Mouse (Mus musculus) gastrocnemius, postnatal 10 days (tissue): ENCODE data around the gene Slc35f3. TPM values are rescaled to one million over a fixed set of nuclear protein-coding genes. Genes with fewer than 3 reads are reported as not detected.
A peak's percentile ranks its signal among the peaks of the same experiment; 100 is the strongest.
"Not testable (repeated sequence)": the region's sequence is repeated elsewhere in the genome, so short reads cannot be mapped to it uniquely, and the experiment has no call there.

ENCODE experiments used
- DNase-seq: peaks from one replicate; pipeline ENCODE4 v3.0.0; 2021; ENCODE audit warnings: mixed read lengths
- total RNA-seq, 2 experiments: library from RNA; stranded (reverse); gene quantifications; 2 replicates each; pipeline ENCODE4 v1.2.3; 2021

Slc35f3 gene
- total RNA-seq, 2 experiments from 2014 or later: 0.25 to 0.35 TPM

DNA sequence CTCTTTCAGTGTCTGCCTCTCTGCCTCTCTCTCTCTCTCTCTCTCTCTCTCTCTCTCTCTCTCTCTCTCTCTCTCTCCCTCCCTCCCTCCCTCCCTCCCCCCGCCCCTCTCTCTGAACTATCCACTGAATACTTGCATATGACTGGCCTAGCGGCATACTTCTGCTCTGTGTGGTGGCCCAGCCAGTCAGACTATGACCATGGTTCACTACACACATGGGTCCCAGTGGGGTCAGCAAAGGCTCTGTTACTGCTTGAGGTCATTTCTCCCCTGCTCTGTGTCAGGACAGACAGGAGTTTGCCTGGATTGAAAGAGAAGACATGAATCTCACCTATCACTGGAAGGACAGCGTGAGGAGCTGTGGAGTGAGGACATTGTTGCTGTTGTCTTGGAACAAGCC lies 40.5 kb downstream of the Slc35f3 start:
- no peak for DNase-seq

DNA sequence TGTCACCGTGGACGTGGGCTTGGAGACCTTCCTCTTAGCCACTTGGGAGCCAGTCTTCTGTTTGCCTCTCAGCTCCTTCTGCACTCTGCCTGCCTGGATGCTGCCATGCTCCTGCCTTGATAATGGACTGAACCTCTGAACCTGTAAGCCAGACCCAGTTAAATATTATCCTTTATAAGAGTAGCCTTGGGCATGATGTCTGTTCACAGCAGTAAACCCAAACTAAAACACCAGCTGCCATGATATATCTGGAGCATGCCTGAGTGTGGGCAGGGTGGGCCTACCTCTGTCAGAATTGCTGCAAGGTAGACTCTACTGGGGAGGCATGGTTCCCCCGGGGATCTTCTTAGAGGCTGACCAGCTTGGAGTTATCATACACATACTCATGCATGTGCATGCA lies 41.0 kb downstream of the Slc35f3 start:
- DNase-seq: no peak

DNA sequence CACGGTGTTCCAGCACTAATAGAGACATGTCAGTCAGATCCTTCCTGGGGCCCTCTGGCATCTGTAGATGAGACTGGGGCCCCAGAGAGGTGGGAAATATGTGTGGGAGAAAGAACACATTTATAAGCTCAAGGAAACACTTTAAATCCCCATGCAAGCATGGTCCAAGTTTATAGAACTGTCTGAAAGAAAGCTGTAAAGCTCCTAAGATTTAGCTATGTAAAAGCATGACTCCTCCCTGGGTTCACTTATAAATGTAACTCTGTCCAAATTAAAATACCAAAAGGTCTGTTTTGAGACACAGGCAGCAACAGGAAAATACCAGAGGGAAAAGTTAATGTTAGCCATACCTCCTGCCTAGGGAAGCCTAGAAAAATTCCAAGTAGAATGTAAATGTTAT lies 42.8 kb downstream of the Slc35f3 start:
- no peak for DNase-seq

DNA sequence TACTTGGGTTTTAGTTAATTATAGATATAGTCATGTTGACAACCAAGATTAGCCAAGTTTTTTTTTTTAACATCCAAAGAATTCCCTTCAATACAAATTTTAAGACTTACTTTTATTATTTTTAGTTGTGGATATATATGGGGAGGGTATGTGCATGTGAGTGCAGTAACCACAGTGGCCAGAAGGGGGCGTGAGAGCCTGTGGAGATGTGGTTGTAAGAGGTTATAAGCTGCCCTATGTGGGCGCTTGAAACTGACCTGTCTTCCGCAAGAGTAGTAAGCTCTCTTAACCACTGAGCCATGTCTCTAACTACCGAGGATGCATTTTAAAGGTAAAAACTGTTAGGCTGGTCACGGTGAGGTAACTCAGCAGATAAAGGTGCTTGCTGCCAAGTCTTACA lies 45.1 kb downstream of the Slc35f3 start:
- DNase-seq: no peak

DNA sequence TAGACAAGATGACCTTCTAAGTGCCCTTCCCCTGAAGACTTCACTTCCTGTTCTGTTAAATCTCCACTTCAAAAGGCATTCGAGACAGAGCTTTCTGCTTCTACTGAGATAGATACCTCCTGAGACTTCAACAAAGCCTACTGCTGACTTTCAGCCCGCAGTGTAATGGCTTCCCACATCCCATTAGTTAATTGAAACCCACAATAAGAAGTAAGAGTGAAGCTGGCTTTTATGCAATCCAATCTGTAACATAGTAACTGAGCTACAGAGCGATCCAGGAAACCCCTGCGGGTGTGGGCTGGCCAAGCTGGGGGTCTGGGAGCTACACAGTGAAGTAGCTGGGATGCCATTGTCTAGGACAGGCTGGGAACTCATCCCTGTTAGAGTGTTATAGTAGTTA lies 46.7 kb downstream of the Slc35f3 start:
- DNase-seq: no peak

DNA sequence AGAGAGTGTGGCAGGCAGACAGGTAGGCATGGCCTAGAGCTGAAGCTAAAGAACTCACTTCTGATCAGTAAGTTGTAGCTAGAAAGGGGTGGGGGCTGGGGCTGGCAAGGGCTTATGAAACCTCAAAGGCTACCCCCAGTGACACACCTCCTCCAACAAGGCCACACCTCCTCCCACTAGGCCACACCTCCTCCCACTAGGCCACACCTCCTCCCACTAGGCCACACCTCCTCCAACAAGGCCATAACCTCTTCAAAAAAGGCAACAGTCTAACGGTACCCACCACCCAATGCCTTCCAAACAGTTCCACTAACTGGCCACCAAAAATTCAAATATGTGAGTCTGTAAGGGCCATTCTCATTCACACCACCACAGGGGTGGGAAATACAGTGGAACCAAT lies 54.9 kb downstream of the Slc35f3 start:
- no peak for DNase-seq

DNA sequence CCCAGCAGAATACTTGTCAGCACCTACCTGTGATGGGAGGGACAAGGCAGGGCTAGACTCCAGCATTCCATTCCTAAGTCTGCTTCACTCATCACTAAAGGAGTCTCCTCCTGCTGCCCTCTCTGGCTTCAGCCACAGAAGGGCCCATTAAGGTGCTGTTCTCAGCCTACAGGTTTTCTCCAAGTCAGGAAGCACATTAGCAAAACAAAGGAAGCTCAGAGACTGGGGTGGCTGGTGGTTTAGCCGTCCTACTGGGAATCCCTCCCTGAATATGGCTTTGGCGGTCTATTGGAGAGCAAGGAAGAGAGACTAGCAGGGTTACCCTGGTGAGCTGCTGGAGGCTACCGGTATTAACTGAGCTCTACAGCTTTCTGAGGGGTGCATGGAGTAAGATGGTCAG lies 59.6 kb downstream of the Slc35f3 start:
- no peak for DNase-seq

DNA sequence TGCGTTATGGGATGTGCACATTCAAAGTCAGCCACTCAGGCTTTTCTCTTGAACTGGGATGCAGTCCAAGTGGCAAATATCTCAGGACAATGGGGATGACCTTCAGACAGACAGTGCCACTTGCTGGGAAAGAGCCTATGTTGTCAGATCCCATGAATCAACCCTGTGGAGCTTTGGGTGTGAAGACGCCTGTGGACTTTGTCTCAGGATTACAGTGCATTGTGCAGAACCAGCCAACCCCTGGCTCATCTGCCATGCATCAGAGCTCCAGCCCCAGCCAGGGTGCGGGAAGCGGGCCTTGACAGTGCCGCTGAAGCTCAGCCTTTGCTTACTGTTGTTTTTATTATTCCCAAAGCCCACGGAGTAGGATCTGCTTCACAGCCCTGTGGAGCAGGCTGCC lies 60.9 kb downstream of the Slc35f3 start:
- no peak for DNase-seq

DNA sequence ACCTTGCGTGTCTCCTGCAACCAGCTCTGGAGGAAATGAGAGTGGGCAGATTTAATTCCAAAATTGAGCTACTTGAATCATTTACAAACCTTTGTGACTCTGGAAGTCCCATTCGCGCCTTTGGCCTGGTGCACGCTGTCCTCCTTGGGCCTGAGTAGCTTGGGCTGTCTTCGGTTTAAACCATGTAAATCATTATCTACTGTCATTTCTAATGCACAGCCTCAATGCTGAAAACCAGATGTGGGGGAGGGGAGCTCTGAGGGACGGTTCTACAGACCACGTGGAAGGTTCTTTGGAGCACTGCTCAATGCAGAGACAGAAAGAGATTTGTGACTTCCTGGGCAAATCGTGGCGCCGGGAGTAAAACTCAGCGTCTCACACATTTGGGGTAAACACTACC lies 61.7 kb downstream of the Slc35f3 start:
- no peak for DNase-seq

DNA sequence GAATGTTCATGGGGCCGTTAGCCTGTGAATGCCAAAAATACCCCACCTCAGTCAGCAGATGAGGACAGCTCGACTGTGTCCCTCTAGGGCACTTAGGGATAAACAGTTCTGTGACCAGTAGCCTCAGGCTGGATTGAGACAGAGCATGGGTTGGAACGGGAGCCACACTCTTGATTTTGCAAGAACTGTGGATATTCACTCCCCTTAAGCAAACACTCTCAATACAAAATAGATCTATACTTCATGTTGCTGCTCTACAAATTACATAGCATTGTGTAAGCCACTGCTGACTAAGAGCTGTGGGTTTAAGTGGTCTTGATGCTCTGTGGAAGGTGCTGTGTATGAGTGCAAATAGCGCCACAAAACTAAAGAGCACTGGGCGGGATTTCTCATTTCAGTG lies 62.3 kb downstream of the Slc35f3 start:
- no peak for DNase-seq

DNA sequence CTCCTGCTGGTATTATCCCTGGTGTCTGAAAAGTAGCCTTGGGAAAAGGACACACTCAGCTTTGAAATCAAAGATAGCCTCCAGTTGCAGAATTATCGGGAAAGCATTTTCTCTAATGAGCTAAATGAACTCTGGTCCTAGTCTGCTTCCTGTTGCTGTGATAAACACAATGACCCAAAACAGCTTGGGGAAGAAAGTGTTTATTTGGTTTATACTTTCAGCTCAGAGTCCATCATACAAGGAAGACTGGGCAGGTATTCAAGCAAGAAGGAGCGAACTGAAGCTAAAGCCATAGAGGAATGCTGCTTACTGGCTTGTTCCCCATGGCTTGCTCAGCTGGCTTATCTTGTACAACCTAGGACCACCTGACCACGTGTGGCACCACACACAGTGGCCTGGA lies 67.9 kb downstream of the Slc35f3 start:
- no peak for DNase-seq

DNA sequence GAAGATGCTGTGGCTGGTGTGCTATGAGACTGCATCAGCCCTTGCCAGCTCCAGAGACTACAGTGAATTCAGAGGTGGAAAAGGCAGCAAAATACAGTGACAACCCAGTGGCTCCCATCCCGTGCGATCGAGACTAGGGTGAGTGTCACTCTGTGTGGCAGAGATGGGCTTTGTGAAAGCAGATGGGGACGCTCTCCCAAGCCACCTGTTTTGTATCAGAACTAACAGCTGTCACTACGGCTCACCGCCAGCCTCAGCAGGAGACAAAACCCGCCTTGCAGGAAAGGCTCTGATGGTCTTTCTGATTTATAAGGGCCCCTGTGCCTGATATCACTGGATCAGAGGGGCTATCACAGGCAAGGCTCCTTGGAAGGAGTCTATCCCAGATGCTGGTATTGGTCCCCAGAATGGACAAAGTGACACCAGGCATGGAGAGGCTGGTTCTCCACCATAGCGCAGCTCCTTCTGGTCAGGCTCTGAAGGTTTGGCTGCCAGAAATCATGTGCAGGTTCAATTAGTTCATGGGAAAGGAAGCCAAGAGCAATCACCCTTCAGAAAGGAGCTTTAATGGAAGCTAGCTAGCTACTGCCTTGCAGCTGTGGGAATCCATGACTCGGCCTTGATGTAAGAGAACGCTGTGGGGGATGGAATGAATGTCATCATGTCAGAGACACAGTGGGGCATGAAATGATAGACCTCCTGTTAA lies 70.1 kb downstream of the Slc35f3 start:
- no peak for DNase-seq

DNA sequence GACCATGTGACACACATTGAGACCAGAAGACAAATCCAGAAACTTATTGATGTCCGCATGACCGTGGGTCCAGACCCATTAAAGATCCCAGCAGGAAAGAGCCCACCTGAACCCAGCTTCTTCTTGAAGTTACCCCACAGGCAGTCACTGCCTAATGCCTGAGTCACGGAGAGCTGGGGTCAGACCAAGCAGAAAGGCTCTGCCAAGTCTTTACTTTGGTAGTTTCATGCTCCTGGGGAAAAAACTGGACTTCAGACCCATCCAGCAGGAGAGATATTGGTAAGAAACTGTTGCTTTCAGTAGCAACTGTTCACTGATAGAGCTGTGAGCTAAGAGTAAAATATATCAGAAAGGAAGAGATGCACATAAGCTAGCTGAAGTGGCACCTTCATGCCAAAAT lies 73.5 kb downstream of the Slc35f3 start:
- no peak for DNase-seq

DNA sequence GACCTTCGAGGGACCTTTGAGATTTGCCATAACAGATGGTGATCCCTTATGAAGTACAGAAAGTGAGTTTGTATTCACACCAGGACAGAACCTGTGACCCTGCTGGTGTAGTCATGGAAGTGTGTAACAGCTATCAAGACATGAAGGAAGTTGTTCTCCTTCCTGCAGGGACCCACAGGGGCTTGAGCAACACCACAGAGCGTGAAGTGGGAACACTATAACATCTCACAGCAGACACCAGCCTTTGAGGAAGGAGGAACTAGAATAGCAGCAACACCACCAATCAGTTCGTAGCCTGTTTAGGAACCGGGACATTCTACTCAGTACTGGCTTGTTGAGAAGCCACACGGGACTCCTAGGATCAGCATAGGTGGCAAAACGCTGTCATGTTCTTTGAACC lies 81.2 kb downstream of the Slc35f3 start:
- DNase-seq: no peak

DNA sequence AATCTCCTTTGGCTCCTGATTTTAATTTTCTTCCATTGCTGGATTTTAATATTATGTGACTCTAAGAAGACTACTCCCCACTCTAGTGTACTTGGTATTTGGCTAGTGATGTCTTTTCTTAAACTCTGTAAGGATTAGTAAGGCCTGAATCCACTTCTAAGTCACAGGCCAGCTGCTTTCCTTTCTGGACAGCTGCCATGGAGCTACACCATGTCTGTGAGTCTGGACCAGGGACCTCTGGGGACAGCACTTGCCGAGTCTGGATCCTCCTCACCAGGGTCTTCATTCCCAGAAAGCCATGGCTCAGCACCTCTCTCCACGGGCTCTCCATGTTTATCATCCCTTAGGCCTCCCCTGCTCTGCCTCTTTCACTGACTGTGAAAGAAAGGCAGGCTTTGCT lies 81.8 kb downstream of the Slc35f3 start:
- DNase-seq: peak; percentile 16

DNA sequence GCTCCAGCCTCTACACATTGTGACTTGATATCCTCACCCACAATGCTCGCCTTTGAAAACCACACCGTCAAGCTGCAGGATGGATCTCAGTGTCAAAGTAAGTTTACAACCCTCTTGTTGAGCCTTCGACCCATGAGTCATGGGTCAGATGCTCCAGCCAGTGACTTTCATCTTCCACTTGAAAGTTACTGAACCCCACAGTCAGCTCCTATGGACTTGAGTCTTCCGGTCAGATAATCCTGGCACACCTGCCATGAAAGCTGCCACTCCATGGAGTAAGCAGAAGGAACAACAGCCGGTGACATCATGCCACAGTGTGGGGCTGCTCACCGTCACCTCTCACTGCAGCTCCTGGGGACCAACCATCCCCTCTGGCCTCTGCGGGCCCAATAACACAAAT lies 82.9 kb downstream of the Slc35f3 start:
- no peak for DNase-seq

DNA sequence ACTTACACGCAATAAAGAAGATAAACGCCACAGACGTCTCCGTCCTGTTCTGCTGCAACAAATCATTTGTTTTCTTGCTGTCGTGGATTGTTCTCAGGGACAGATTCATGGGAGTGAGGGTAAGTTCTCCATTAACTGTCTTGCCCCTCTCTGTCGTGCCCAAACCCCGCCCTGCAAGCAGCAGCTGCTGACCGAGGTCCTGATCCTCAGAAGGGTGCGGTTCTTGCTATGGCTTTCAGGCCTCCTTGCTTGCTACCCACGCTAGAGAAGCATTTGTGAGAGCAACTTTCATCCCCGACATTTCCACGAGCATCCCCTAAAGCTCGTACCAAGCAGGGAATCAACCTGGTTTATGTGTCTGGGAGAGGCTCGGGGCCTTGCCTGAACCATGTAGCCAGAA lies 83.9 kb downstream of the Slc35f3 start:
- DNase-seq: no peak

DNA sequence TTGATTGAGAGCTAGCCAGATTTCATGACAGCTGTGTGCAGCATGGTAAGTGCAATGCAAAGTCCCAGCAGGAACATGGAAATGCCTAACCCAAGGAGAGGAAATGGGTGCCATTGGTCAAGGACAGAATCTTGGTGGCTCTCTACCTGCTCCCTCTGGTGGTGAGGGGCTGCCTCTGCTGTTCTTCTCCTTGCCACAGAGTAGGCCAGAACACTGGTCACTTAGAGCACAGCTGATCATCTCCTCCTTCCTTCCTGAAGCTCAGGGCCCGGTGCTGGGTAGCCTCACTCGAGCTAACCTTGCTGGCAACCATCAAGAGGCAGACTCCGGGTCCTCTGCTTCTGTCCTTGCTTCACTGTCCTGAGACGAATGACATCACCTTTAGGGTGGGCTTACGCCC lies 84.4 kb downstream of the Slc35f3 start:
- DNase-seq: no peak

DNA sequence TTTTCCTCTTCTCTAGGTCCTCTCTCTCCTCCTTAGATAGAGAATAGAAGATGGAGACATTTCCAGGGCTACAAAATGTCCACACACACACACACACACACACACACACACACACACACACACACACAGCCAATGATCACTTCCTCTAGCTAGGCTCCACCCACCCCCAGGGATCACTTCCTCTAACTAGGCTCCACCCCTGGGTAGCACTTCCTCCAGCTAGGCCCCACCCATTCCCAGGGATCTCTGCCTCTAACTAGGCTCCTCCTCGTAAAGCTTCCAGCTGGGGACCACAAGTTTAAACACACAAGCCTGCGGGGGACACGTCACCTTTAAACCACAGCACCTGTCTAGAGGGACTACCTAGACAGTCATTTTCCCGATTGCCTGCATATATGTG lies 89.2 kb downstream of the Slc35f3 start:
- DNase-seq: no peak

DNA sequence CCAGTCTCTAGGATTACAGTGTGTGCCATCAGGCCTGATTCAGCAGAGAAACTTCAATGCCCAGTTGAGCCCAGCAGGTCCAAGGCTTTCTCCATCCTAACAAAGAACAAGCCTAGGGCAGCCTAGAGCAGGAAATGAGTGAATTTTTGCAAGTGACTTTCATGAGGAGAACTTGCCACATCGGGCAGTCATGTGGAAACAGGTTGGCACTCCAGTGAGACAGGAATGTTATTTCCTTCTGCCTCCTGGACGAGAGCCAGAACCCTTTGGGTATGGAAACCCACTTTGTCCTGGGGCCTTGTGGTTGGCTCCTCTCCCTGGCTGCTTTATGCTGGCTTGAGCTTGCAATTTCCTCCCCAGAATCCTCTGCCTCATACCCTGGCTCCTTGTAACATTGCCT lies 93.2 kb downstream of the Slc35f3 start:
- DNase-seq: no peak

DNA sequence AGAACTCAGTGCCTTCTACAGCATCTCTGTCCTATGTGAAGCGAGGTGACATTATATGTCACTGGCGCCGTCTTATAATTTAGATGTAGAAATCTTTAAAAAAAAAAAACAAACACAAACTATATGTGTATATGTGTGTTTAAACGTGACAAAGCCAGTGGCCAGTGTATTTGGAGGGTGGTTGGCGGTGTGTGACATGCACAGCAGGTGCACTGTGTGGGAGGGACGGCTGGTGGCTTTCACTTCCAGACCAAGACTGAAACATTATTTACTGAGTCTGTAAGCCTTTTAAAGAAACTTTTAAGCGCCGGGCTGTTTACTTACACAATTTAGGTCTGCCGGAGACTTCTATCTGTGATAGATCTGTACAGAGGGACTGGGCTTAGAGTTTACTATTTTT lies 97.0 kb downstream of the Slc35f3 start:
- no peak for DNase-seq

DNA sequence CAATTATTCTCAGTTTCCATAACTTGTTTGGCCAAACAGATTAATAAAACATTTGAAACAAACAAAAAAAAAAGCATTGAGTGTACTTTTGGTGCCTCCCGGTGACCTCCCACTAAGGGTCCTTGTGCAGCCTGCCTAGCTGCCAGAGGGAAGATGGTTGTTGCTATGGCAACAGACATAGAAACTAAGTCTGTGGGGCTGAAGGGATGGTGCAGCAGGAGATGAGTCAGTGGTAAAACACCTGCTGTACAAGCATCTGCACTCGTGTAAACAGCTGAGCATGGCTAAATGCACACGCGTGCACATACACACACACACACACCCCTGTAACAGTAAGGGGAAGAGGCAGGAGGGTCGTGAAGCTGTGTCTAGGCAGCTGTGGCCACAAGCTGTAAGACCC lies 97.6 kb downstream of the Slc35f3 start:
- DNase-seq: no peak

DNA sequence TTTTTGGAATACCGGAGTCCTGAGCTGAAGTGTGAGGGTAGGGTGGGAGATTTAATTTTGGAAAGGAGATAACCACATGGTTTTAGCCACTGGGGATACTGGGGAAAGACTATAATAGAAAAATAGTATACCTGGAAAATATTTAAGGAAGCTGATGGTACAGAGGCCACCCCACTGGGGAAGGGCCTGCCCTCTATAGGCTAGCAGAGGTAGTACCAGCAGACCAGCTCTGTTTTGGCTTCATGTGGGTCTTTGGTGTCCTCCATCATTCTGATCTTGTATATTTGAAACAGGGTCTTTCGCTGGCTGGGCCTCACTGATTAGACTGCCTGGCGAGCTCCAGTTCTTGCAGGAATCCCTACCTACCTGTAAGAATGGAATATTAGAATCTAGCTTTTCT lies 100.0 kb downstream of the Slc35f3 start:
- no peak for DNase-seq

DNA sequence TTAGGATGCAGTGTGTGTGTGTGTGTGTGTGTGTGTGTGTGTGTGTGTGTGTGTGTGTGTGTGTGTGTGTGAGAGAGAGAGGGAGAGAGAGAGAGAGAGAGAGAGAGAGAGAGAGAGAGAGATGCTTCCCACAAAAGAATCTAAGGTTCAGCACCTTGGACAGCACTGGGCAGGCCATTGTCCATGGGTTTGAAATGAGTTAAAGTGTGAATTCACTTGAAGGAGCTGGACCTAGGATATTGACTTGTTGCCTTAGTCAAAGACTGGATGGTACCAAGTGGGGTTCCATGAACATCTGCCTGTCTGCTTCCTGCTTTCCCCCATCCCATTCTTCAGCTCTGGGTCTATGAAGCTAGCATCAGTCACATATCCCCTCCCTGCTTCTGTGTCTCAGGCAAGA lies 106.2 kb downstream of the Slc35f3 start:
- DNase-seq: not testable (repeated sequence)

DNA sequence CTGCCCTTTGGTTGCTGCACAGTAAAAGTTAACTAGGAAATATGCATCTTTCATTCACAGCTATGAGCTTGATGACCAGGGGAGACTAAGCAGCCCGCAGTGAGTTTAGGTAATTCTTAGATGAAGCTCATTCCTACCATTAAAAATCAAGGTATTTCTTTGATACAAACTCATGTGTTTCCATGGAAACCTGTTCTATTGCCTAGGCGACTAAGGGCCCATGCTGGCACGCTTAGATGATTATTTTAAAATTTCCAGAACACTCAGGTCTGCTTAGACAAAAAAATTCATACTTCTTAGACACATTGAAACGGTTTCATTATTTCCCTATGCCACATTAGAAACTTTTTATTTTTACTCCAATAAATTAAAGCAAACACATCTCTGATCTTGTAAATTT lies 106.7 kb downstream of the Slc35f3 start:
- no peak for DNase-seq
